Mouse (Mus musculus) lung, postnatal 0 days (tissue): ENCODE results near the gene Ly86.

Experiments
- CTCF ChIP-seq: IDR thresholded peaks from 2 replicates; pipeline ENCODE4 v1.5.1; 2016; ENCODE audit warnings: antibody characterized with exemption, mild to moderate bottlenecking
- EP300 ChIP-seq: IDR thresholded peaks from 2 replicates; pipeline ENCODE4 v1.6.1; 2016; ENCODE audit warnings: antibody characterized with exemption, mild to moderate bottlenecking, control low read depth

DNA sequence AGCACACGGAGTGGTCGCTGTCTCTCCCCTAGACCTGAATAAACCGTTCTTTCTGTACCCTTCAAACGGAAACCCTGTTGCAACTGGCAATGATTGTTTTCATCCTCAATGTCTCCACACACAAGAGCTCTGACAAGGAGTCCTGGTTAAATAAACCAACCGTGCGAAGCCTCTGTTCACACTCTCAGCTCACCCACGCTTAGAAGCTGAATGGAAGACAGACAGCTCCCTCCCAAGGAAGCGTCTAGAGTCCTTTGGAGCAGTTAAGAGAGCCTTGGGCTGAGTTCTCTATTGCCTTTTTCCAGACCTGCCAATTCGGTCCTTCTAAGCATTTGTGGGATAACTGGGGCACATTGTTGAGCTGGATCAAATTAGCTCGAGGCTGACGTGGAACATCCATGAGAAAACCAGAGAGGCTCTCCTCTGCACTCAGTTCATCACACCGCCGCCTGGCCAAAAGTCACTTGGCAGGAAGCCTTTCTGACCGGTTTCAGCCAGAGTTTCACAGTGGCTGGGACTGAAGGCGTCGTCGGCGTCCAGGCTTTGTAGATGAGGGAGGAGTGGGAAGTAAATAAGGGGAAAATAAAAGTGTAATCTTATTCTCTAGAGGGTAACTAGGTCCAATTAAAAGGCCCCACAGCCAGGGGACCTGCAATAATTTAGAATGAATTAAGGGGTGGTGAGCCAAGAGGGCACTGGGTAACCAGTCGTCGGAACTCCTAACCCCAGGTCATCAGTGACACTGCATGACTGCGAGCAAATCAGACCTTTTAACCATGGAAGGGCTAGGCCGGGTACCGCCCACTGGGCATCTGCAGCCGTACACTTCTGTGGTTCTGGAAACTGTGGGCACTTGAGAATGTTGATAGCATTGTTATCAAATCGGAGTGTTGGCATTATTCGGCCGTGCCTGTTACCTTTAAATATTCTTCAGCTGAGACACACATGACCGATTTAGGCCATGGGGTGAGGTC, 115.2 kb downstream of the Ly86 start:
- TF ChIP-seq CTCF = peak; percentile 34
- TF ChIP-seq EP300 = 0 out of 2 replicates have a peak, but pooled peaks have one; percentile 29
